Mouse (Mus musculus): ENCODE data around the gene Metrn.
A peak's percentile ranks its signal among the peaks of the same experiment; 100 is the strongest.

The Metrn gene

DNA sequence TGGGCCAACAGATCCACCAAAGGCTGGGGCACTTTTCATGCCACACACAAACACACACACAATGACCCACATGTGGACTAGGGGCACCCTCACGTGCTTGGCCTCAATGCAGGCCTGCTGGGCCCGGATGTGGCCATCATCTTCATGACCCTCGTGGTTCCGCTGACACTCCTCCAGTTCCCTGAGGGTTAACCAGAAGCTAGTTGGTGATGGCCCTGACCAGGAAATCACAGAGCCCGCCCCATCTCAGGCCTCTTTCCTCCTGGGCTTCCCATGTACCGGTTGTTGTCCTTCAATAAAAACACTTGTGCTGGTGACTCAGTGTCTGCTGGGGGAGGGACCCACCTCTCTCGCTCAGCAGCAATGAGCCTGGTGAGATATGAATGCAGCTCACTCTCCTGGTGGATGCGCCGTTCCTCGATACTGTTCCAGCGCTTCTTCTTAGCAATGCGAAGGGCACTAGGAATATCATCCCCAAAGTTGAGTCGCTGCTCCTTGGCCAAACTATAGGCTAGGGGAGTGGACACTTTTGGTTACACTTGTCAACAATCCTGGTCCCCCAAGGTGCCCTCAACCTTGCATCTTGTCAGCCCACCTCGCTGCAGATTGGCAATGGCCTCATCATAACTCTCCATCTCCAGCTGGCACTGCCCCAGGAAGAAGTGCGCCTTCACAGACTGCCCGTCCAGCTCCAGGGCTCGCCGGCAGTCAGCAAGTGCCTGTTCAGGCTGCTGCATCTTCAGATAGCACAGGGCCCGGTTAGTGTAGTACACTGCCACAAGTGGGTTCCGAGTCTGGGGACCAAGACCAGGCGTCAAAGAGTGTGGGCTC is 34.7 kb upstream of the Metrn start:
- no peak for DNase-seq (ENCODE audit: low spot score in 2 of 2)

DNA sequence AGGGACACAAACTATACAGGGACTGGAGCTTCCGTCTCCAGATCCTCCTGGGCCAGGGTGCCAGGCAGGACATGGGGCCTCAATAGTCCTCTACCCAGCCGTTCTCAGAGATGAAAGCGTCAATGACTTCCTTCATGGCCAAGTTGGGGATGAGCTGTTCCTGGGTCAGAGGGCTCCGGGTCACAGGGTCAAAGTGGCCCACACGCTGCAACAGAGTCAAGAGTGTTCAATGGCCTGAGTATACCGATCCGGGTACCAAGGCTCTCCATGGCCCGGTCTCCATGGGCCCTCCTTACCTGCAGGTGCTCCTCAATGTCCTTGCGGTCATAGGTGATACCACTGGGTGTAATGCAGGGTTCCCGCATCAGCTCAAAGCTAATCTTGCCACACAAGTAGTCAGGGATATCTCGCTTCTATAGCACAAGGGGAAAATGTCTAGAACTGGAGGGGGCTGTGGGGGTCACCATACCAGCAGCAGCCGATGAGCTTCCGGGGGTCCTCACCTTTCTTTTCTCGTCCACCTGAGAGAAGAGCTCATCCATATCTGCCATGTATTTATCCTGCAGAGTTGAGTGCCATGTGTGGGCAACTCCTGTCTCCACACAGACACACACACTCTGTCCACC is 34.0 kb upstream of the Metrn start:
- no peak for DNase-seq (ENCODE audit: low spot score in 2 of 2)

DNA sequence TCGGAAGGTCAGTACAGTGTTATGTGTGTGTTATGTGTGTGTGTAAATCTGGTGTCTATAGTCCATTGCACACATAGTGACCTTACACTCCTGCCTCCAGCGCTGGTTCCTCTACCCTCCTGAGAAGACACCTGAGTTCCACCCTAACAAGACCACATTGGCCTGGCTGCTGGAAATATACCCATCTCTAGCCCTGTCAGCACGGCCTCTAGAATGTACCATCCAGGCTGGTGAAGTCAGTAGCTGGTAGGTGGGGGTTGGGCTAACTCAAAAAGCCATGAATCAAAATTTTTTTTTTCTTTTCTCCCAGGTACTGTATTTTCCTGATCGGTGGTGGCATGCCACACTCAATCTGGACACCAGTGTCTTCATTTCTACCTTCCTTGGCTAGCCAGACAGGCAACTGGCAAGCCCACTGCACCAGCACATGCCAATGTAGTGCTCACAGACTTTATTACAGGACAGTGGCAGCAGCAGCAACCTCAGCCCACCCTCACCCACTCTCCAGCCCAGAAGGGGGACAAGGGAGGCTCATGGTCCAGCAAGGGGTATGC is 33.3 kb upstream of the Metrn start:
- no peak for DNase-seq (ENCODE audit: low spot score in 2 of 2)

DNA sequence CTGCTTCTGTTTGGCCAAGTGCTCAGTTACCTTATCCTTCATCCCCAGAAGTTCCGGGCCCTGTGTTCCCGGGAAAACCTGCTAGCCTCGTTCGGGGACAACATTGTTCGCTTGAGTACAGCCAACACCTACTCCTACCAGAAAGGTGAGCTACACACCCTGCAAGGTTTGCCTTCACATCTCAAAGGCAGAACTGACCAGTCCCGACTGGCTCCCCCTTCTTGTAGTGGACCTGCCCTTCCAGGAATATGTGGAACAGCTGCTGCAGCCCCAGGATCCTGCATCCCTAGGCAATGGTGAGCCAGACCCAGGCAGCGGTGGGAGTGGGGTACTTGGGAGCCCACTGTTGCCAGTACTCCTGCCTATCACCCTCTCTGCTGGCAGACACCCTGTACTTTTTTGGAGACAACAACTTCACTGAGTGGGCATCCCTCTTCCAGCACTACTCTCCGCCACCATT is 32.7 kb upstream of the Metrn start:
- no peak for DNase-seq (ENCODE audit: low spot score in 2 of 2)

DNA sequence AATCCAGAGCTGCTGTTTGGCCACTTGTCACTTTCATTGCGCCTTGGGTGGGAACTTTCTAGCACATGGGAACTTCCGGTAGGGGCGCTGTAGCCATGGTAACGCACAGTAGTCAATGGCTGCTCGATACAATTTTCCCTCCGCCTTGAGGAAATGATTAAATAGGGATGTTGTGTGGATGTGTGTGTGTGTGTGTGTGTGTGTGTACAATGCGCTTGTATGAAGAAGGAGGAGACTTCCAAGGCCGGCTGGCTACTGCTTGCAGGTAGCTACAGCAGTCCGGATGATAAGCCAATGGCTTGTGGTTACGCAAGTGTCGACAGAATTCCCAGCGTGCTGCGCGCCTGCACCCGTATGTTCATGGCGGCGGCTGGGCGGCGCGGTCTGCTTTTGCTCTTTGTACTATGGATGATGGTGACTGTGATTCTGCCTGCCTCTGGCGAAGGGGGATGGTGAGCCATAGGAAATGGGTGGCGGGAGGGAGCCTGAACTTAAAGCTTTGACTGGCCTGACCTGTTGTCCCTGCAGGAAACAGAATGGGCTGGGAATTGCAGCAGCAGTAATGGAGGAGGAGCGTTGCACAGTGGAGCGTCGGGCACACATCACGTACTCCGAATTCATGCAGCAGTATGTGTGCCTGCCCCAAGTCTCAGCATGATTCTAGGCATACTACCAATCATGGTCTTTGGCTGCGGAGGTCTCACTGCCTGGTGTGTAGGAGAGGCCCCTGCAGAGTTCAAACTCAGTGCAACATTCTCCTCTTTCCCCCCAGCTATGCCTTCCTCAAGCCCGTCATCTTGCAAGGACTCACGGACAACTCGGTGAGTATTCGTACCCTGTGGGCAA is 32.0 kb upstream of the Metrn start, which contains the start of gene Jmjd8:
Gene Jmjd8 (plus strand): TSS at position 156 of the 846 bp plus-strand sequence.
- peak; percentile 48 to 61 for DNase-seq (ENCODE audit: low spot score in 2 of 2)

DNA sequence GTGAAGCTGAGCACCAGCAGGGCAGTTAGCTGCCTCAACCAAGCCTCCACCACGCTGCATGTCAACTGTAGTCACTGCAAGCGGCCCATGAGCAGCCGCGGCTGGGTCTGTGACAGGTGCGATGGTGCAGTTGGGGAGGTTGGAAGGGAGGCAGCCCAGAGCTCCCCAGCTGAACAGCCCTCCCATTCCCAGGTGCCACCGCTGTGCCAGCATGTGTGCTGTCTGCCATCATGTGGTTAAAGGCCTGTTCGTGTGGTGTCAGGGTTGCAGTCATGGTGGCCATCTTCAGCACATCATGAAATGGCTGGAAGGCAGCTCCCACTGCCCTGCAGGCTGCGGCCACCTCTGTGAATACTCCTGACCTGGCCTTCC is 31.3 kb upstream of the Metrn start:
- no peak for DNase-seq (ENCODE audit: low spot score in 2 of 2)

DNA sequence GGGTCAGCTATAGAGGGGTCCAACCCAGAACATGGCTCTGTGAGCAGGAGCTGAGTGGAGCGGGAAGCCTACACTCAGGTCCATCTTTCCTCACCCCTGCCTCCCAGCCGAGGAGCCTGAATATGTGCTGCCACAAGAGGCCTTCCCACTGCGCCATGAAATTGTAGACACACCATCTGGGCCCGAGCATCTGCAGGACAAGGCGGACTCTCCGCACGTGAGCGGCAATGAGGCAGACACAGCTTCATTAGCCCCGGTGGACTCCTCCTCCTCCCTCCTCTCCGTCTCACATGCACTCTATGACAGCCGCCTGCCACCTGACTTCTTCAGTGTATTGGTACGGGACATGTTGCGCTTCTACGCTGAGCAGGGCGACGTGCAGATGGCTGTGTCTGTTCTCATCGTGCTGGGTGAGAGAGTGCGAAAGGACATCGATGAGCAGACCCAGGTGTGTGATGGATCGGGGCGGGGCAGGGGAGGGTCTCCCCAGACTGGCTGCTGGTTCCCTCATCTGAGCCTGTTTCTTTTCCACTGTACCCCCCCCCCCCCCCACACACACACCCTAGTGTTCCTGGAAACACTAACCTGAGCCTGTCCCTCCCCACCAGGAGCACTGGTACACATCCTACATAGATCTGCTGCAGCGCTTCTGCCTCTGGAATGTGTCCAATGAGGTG is 30.7 kb upstream of the Metrn start:
- no peak for DNase-seq (ENCODE audit: low spot score in 2 of 2)

DNA sequence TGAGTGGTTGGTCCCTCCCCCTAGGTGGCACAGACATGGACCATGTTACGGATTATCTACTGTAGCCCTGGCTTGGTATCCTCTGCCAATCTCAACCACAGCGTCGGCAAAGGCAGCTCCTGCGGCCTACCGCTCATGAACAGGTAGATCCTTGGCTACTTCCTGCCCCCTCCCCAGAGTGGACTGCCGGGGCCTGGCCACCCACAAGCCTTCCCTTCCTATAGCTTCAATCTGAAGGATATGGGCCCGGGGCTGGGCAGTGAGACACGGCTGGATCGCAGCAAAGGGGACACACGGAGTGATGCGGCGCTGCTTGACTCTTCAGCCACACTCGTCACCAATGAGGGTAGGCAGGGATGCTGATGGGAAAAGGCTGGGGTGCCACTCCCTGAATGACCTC is 30.1 kb upstream of the Metrn start:
- DNase-seq (ENCODE audit: low spot score in 2 of 2) = no peak

DNA sequence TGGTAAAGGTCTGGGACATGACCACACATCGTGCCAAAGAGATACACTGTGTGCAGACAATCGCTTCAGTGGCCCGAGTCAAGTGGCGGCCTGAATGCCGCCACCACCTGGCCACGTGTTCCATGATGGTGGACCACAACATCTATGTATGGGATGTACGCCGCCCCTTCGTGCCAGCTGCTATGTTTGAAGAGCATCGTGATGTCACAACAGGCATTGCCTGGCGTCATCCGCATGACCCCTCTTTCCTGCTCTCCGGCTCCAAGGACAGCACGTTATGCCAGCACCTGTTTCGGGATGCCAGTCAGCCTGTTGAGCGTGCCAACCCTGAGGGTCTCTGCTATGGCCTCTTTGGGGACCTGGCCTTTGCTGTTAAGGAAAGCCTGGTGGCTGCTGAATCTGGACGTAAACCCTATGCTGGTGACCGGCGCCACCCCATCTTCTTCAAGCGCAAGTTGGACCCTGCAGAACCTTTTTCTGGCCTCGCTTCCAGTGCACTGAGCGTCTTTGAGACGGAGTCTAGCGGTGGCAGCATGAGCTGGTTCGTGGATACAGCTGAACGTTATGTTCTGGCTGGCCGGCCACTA is 29.1 kb upstream of the Metrn start:
- no peak for DNase-seq (ENCODE audit: low spot score in 2 of 2)

DNA sequence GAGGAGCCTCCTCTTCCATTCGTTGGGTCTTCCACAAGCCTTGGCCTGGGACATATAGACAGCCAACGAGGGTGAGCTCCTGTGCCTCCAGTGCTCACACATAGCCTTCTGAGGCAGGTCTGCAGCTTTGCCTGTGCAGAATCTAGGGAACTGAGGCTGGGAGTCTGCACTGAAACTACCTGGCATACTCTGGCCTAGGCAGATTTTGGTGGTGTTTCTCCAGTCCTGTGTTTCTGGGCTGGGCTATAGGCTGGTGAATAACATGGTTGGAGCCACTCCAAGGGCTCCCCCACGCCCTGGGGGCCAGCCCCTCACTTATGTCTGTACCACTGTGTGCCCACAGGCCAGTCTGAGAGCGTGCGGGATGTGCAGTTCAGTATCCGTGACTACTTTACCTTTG is 28.4 kb upstream of the Metrn start:
- DNase-seq (ENCODE audit: low spot score in 2 of 2) = no peak

DNA sequence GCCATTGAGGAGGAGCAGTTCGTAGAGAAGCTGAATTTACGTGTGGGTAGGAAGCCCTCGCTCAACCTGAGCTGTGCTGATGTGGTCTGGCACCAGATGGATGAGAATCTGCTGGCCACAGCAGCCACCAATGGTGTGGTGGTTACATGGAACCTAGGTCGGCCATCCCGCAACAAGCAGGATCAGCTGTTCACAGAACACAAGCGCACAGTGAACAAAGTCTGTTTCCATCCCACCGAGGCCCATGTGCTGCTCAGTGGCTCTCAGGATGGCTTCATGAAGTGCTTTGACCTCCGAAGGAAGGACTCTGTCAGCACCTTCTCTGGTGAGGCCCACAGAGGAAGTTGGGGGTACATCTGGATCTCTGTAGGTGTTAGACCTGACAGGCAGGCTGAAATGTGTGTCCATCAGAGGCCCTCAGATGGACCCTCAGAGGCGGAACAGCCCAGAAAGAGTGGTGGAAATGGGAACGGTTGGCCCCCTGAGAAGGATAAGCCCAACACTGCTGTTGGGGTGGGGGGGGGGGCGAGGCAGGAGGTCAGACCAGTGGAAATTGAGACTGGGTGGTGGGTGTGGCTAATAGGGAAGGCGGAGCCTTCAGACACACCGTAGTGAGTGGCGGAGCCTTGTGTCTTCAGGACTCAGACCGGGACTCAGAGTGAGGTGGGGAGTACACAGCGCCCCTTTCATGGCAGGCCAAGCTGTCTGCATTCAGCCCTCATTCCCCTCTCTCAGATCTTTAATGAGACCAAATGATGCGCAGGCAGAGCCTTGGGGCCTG is 27.6 kb upstream of the Metrn start:
- DNase-seq (ENCODE audit: low spot score in 2 of 2) = no peak

DNA sequence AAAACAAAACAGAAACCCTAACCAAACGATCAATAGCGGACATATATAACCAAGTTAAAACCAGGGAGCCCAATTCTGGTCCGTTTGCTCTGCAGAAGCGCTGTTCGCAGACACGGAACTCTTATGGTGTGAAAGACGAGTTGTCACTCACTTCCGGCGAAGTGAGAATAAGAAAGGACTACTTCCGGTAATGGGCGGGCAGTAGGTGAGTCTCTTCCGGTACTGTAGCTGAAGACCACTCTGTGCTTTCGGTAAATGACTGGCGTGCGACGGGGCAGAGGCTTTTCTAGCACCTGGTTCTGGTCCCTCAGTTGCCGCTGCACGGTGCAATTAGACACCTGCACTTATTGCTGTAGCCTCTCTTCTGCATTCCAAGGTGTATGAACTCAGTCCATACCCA is 26.5 kb upstream of the Metrn start, which contains the start of gene Wdr24:
Gene Wdr24 (plus strand): TSS at position 176 of the 400 bp plus-strand sequence.
- peak; percentile 52 to 69 for DNase-seq (ENCODE audit: low spot score in 2 of 2)

DNA sequence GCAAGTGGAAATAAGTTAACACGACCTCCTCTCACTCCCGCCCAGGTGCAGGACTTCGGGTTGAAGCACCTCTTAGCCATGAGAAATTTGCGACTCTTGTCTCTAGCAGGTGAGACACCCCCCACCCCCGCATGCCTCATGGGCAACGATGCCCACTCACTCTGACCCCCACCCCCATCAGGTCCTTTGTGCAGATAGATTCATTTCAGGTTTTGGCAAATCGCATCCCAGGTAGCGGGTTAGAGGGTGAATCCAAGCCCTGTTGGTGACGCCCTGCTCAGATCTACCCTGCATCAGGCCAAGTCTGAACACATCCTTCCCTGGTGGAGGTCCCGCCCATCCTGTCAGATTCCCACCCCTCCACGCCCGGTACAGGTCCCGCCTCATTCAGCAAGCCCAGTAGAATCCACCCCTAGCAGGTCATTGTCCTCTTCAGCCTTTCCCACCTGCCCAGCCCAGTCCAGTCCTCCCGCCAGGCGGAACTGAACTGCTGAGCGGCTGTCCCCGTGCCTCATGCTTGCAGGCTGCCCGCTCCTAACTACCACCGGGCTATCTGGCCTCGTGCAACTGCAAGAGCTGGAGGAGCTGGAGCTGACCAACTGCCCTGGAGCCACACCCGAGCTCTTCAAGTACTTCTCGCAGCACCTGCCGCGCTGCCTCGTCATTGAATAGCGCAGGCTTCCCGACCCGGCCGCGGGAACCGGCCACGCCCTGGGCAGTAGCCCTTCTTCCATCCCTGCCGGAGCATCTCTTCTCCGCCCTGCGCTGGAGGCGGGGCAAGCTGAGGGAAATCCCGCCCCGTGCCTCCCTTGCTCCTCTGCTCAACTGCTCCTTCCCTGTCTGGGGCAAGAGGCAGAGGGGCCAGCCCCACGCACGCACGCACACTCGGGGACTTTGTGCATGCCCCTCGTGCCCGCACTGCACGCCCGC is 22.2 kb upstream of the Metrn start:
- DNase-seq (ENCODE audit: low spot score in 2 of 2) = no peak

DNA sequence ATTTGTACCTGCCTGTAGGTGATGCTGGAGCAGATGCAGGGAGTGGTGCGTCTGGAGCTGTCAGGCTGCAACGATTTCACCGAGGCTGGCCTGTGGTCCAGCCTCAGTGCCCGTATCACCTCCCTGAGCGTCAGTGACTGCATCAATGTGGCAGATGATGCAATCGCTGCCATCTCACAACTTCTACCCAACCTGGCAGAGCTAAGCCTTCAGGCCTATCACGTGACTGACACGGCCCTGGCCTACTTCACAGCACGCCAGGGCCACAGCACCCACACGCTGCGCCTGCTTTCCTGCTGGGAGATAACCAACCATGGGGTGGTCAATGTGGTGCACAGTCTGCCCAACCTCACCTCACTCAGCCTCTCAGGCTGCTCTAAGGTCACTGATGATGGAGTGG is 20.7 kb upstream of the Metrn start:
- DNase-seq (ENCODE audit: low spot score in 2 of 2) = no peak

DNA sequence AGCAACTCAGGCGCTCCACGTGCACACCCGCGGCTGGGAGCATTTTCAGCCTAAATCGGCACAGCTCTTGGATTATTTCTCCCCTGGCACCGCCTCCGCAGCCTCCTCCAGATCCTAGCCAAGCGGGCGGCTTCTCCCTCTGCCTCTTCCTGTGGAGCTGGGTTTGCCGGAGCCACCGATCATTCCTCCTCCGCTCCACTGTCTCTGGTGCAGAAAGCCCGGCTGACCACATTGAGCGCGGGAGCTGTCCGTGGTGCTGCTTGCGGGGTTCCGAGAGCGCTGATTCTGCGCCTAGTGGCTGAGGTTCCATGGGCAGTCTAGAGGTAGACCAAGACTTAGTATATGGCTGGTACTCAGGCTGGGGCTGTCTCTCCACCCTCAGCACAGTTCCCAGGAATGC is 16.5 kb upstream of the Metrn start:
- DNase-seq (ENCODE audit: low spot score in 2 of 2) = peak; percentile 61 to 77

DNA sequence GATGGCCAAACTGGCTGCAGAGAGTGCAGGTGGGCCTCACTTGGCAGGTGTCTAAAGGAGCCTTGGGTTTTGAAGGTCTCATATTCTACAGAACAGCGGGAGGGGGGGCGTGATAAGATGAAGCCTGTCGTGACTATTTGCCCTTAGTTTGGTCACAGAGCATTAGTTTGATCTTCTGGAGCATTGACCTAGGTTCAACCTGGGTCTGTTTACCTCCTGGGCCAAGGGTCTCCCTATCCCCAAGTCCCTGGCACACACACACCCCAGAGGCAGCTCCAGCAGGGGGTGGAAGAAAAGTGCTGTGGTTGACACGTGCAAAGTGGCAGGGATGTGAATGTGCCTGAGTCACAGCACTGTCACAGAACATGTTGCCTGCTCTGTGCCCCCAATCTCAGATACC is 14.0 kb upstream of the Metrn start:
- DNase-seq (ENCODE audit: low spot score in 2 of 2) = no peak

DNA sequence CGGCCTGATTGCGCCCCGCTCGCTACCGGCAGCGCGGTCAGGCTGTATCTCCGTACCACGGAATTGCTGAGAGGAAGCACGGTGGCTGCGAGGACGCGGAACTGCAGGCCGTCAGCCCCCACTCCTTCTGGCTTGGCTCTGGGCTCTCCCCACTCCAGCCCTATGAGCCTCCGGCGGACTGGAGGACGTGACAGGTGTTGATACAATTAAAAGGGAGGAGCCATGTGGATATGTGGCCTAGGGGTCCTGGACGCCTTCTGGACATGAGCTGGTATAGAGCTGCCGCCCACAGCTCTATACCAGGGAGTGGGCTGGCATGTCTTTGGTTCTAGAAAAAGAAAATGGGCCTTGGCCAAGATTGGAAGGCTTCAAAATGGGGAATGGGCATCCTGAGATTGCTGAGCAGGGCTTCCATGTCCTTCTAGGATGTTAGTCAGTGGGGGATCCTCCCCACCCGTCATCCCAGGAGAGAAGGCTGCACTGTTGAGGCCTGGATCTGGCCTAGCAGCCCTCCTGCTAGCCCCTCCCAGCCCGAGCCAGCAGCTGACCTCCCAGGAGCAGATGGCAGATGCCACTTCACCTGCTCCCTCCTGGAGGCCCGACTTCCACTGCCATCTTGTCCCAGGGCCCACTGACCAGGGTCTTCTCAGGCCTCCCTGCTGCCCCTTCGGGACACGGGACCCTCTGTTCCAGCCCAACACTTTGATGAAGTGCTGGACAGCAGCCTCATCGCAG is 12.8 kb upstream of the Metrn start:
- DNase-seq (ENCODE audit: low spot score in 2 of 2) = no peak

DNA sequence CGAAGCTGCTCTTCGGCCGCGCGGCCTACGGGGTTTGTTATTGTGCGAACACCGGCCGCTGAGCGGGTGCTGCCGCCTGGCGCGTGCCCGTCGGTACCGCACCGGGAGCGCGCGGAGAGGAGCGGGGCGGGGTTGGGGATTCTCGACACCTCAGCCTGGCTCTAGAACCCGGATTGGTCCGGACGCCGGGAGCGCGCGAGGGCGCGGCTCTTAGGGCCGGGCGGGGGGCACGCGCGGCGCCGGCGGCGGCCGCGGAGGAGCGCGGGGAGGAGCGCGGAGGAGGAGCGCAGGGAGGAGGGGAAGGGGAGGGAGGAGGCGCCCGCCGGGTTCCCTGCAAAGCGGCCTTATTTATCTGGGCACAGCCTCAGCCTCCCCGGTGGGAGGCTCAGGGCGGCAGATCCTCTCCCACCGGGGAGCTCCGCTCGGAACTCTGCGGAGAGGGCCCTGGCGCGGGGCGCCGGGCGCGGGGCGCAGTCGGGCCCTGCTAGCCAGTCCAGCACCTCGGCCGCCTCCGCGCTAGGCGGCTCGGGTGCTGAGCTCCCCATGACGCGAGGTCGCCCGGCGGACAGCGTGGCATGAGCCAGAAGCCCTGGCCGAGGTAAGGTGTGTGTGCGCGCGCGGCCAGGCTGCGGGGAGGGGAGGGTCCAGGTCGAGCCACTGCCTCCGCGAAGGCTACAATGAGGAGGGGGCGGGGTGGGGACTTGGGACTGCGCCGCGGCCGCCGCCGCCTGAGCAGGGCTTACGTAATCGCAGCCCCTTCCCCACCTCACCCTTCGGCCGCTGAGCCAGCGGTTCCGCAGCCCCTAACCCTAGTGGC is 12.1 kb upstream of the Metrn start, which contains the start of gene Fbxl16:
Gene Fbxl16 (plus strand): TSS at position 297 of the 817 bp plus-strand sequence.
- DNase-seq (ENCODE audit: low spot score in 2 of 2) = no peak

Measured in spleen, postnatal 14 days (tissue).